Mouse (Mus musculus) cerebellum, adult 2 months (tissue): Measurements from ENCODE around the gene Cnn2.

Source experiments
- CTCF ChIP-seq: fragments of 200-500 bp; IDR thresholded peaks from 2 replicates; pipeline ENCODE4 v1.5.1; 2011; ENCODE audit warnings: low read depth, mild to moderate bottlenecking, control low read depth, low read length, moderate library complexity, borderline replicate concordance; ENCODE audit not compliant: insufficient read depth
- POLR2A ChIP-seq: fragments of 200-500 bp; IDR thresholded peaks from 2 replicates; pipeline ENCODE4 v1.6.1; 2011; ENCODE audit warnings: low read length, control low read depth, borderline replicate concordance; ENCODE audit not compliant: insufficient read depth

GRCm38 (mm10) chr10:80016931-80017330 lies 28.5 kb downstream of the Cnn2 start:
- no peak for TF ChIP-seq CTCF
- TF ChIP-seq POLR2A: no peak
